ENCODE assay signal across 9 mouse cellular contexts in the genomic region with DNA sequence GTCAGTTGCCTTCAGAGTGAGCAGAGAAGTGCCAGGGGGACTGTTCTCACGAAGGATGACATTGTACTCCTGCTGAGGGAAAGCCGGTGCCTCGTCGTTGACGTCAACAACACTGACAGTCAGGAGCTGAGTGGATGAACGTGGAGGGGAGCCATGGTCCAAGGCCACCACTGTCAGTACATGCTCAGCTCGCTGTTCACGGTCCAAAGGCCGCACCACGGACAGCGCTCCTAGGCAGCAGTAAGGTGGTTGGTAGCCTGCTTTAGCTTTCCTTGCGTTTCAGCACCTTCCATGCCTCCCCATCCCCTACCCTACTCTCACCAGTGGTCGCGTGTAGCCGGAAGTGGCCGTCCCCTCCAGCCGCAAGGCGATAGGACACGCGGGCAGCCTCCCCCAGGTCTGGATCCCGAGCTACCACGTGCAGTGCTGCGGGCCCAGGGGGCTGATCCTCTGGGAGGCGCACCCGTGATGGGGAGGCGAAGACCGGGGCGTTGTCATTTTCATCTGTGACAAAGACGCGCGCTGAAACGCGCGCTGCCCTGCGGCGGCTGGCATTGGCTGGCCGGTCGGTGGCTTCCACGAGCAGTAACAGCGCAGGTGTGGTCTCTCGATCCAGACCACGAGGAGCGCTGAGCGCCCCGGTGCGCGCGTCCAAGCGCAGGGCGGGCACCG. TPM values are rescaled to one million over a fixed set of nuclear protein-coding genes. Genes with fewer than 3 reads are reported as not detected.
DNase-seq lines count a peak whose midpoint lies in the region; ATAC-seq lines count a peak whose summit lies in the region.
"Had no signal": no experiment of that assay in that cellular context is flagged by ENCODE, and none has a peak within 500 bp of the region (broad histone marks: within the 10 kb centered on the region; RNA-seq: fewer than 3 reads in every experiment).

No protein-coding gene starts in this region.

- H3K27ac ChIP-seq in liver, embryonic 11.5 days (ENCODE audit: low read depth, low read length): no peak overlapping the region
- H3K27ac ChIP-seq in intestine, embryonic 16.5 days (ENCODE audit: low read length): no peak overlapping the region
- H3K27ac ChIP-seq in stomach, embryonic 14.5 days (ENCODE audit: low read length): no peak overlapping the region

- DNase-seq in embryo, embryonic 10 days (ENCODE audit: low spot score): peak; percentile 25
- DNase-seq in embryo, embryonic 11 days: no peak
- DNase-seq in liver, embryonic 11.5 days (ENCODE audit: low spot score): no peak
- DNase-seq in liver: no peak
- no peak for DNase-seq in layer of hippocampus, adult 9-11 months
- no peak for DNase-seq in right cerebral cortex, adult 2 months (ENCODE audit: low spot score in 2 of 2)
- DNase-seq: lung, postnatal 14 days had no signal

- H3K36me3 ChIP-seq in liver, embryonic 11.5 days (ENCODE audit: control insufficient read depth, insufficient read depth, low read length): peaks cover 2% of the 10 kb centered on the region; the same call in 1 of the 2 replicates
- peaks cover 17% of the 10 kb centered on the region for H3K36me3 ChIP-seq in intestine, embryonic 16.5 days (ENCODE audit: control insufficient read depth, insufficient read depth, low read length)
- peaks cover 75% of the 10 kb centered on the region for H3K36me3 ChIP-seq in stomach, embryonic 14.5 days (ENCODE audit: control insufficient read depth, insufficient read depth, low read length)

- H3K9me3 ChIP-seq in liver, embryonic 11.5 days (ENCODE audit: control insufficient read depth, low read length): no peaks in the 10 kb centered on the region
- H3K9me3 ChIP-seq in intestine, embryonic 16.5 days (ENCODE audit: control insufficient read depth, low read length): no peaks in the 10 kb centered on the region
- no peaks in the 10 kb centered on the region for H3K9me3 ChIP-seq in stomach, embryonic 14.5 days (ENCODE audit: control insufficient read depth, low read depth, low read length)

- no peak overlapping the region for H3K9ac ChIP-seq in liver, embryonic 11.5 days (ENCODE audit: low read depth, low read length)
- H3K9ac ChIP-seq in intestine, embryonic 16.5 days (ENCODE audit: low read depth, low read length): 0 out of 2 replicates have a peak overlapping the region, but pooled peaks have one; percentile 5
- no peak overlapping the region for H3K9ac ChIP-seq in stomach, embryonic 14.5 days (replicated peaks; ENCODE audit: low read depth, low read length)

- H3K4me1 ChIP-seq in liver, embryonic 11.5 days (replicated peaks; ENCODE audit: control insufficient read depth, insufficient read depth, low read length): peaks cover 4% of the 10 kb centered on the region; the same call in 1 of the 2 replicates
- no peaks in the 10 kb centered on the region for H3K4me1 ChIP-seq in intestine, embryonic 16.5 days (ENCODE audit: control insufficient read depth, insufficient read depth, low read length)
- no peaks in the 10 kb centered on the region for H3K4me1 ChIP-seq in stomach, embryonic 14.5 days (ENCODE audit: control insufficient read depth, insufficient read depth, low read length)

- ATAC-seq in liver, embryonic 11.5 days (replicated peaks; ENCODE audit: low FRiP score): no peak; the same call in 1 of the 2 replicates
- ATAC-seq in intestine, embryonic 16.5 days: peak; percentile 67
- 0 out of 2 replicates have a peak, but pooled peaks have one; percentile 46 for ATAC-seq in stomach, embryonic 14.5 days (ENCODE audit: insufficient number of reproducible peaks, insufficient read depth, low FRiP score, low read depth)

- peak overlapping the region; percentile 36 for H3K4me3 ChIP-seq in liver, embryonic 11.5 days (ENCODE audit: low read depth, low read length)
- peak overlapping the region; percentile 36 for H3K4me3 ChIP-seq in intestine, embryonic 16.5 days (ENCODE audit: low read length)
- H3K4me3 ChIP-seq in stomach, embryonic 14.5 days (ENCODE audit: low read depth, low read length): peak overlapping the region; percentile 13

- H3K4me2 ChIP-seq in liver, embryonic 11.5 days: peak overlapping the region; percentile 68
- H3K4me2 ChIP-seq in intestine, embryonic 16.5 days (ENCODE audit: low read depth, low read length): peak overlapping the region; percentile 59
- peak overlapping the region; percentile 47 for H3K4me2 ChIP-seq in stomach, embryonic 14.5 days (replicated peaks; ENCODE audit: low read depth, low read length)

- WGBS in liver, embryonic 11.5 days: 13% methylated on average over 51 of the region's 51 CpGs
- WGBS in intestine, embryonic 16.5 days: 44% methylated on average over 51 of the region's 51 CpGs
- WGBS in stomach, embryonic 14.5 days: 36% methylated on average over 51 of the region's 51 CpGs

- H3K27me3 ChIP-seq in liver, embryonic 11.5 days (replicated peaks; ENCODE audit: control insufficient read depth, insufficient read depth, low read length): peaks cover 33% of the 10 kb centered on the region
- no peaks in the 10 kb centered on the region for H3K27me3 ChIP-seq in intestine, embryonic 16.5 days (replicated peaks; ENCODE audit: control insufficient read depth, insufficient read depth, low read length)
- no peaks in the 10 kb centered on the region for H3K27me3 ChIP-seq in stomach, embryonic 14.5 days (ENCODE audit: control insufficient read depth, insufficient read depth, low read length)

RNA-seq across cellular contexts. Expression of gene Tpp1, which starts 9.9 kb away (rescaled TPM):
- polyA plus RNA-seq in liver, embryonic 11.5 days (2014; fragmentation: Nextera tagmentation; extraction: Ambion mirVana): 77.3 and 80.0 TPM in 2 replicates
- 152 and 191 TPM in 2 replicates for polyA plus RNA-seq in intestine, embryonic 16.5 days (2015; fragmentation: Nextera tagmentation; extraction: Ambion mirVana)
- polyA plus RNA-seq in stomach, embryonic 14.5 days (2014; fragmentation: Nextera tagmentation; extraction: Ambion mirVana): 79.9 and 80.2 TPM in 2 replicates

RNA-seq across cellular contexts. Expression of gene Taf10, which starts 17.8 kb away (rescaled TPM):
- polyA plus RNA-seq in liver, embryonic 11.5 days (2014; fragmentation: Nextera tagmentation; extraction: Ambion mirVana): 229 and 244 TPM in 2 replicates
- 114 and 119 TPM in 2 replicates for polyA plus RNA-seq in intestine, embryonic 16.5 days (2015; fragmentation: Nextera tagmentation; extraction: Ambion mirVana)
- polyA plus RNA-seq in stomach, embryonic 14.5 days (2014; fragmentation: Nextera tagmentation; extraction: Ambion mirVana): 133 and 135 TPM in 2 replicates

RNA-seq across cellular contexts. Expression of gene Rrp8, which starts 24.8 kb away (rescaled TPM):
- polyA plus RNA-seq in liver, embryonic 11.5 days (2014; fragmentation: Nextera tagmentation; extraction: Ambion mirVana): 42.3 and 52.3 TPM in 2 replicates
- 26.2 and 32.6 TPM in 2 replicates for polyA plus RNA-seq in intestine, embryonic 16.5 days (2015; fragmentation: Nextera tagmentation; extraction: Ambion mirVana)
- 39.0 and 40.2 TPM in 2 replicates for polyA plus RNA-seq in stomach, embryonic 14.5 days (2014; fragmentation: Nextera tagmentation; extraction: Ambion mirVana)

RNA-seq across cellular contexts. Expression of gene Dchs1, which starts 25.5 kb away (rescaled TPM):
- 5.0 and 5.8 TPM in 2 replicates for polyA plus RNA-seq in liver, embryonic 11.5 days (2014; fragmentation: Nextera tagmentation; extraction: Ambion mirVana)
- 4.9 and 5.2 TPM in 2 replicates for polyA plus RNA-seq in intestine, embryonic 16.5 days (2015; fragmentation: Nextera tagmentation; extraction: Ambion mirVana)
- 18.7 and 20.5 TPM in 2 replicates for polyA plus RNA-seq in stomach, embryonic 14.5 days (2014; fragmentation: Nextera tagmentation; extraction: Ambion mirVana)

RNA-seq across cellular contexts. Expression of gene Ilk, which starts 25.6 kb away (rescaled TPM):
- polyA plus RNA-seq in liver, embryonic 11.5 days (2014; fragmentation: Nextera tagmentation; extraction: Ambion mirVana): 221 and 231 TPM in 2 replicates
- 317 and 323 TPM in 2 replicates for polyA plus RNA-seq in intestine, embryonic 16.5 days (2015; fragmentation: Nextera tagmentation; extraction: Ambion mirVana)
- 373 and 394 TPM in 2 replicates for polyA plus RNA-seq in stomach, embryonic 14.5 days (2014; fragmentation: Nextera tagmentation; extraction: Ambion mirVana)
